Mouse (Mus musculus): Measurements from ENCODE around the gene Rbfox2. TPM values are rescaled to one million over a fixed set of nuclear protein-coding genes. Genes with fewer than 3 reads are reported as not detected.

Rbfox2 gene
- polyA plus RNA-seq, 1 experiment = 34.7 TPM

GRCm38 (mm10) chr15:77089249-77089648 lies 217.6 kb downstream of the Rbfox2 start:
- no peaks in the 10 kb centered on the region for H3K4me1 ChIP-seq (ENCODE audit: control insufficient read depth, insufficient read depth, insufficient read length, low read length)
- H3K27me3 ChIP-seq (ENCODE audit: control insufficient read depth, insufficient read depth, low read length) = no peaks in the 10 kb centered on the region
- H3K4me3 ChIP-seq (ENCODE audit: low read depth, low read length) = no peak overlapping the region
- TF ChIP-seq CTCF (IDR thresholded peaks at IDR 0.05; ENCODE audit: extremely low read depth, insufficient read length, insufficient replicate concordance, low read depth, low read length) = no peak
- no peak for TF ChIP-seq POLR2A (IDR thresholded peaks at IDR 0.05; ENCODE audit: low read depth, low read length)
- no peak overlapping the region for H3K27ac ChIP-seq (ENCODE audit: insufficient read depth, low read depth, low read length)
- H3K36me3 ChIP-seq (ENCODE audit: control insufficient read depth, insufficient read depth, low read length) = peaks cover 6% of the 10 kb centered on the region
- 84% methylated on average over 11 of the region's 11 CpGs for WGBS

- no peak for TF ChIP-seq POLR2A (IDR thresholded peaks at IDR 0.05; ENCODE audit: low read depth, low read length)
- no peak for TF ChIP-seq CTCF (IDR thresholded peaks at IDR 0.05; ENCODE audit: extremely low read depth, insufficient read length, insufficient replicate concordance, low read depth, low read length)
- Histone ChIP-seq H3K4me1 (ENCODE audit: control insufficient read depth, insufficient read depth, insufficient read length, low read length) (no peaks in the 10 kb centered on the region), H3K27me3 (ENCODE audit: control insufficient read depth, insufficient read depth, low read length) (no peaks in the 10 kb centered on the region), H3K36me3 (ENCODE audit: control insufficient read depth, insufficient read depth, low read length) (peaks cover 12% of the 10 kb centered on the region), H3K27ac (ENCODE audit: insufficient read depth, low read depth, low read length) (no peak overlapping the region), H3K4me3 (ENCODE audit: low read depth, low read length) (no peak overlapping the region)
- 94% methylated on average over 1 of the region's 1 CpGs for WGBS
Observed at GRCm38 (mm10) chr15:77086488-77086887, 220.3 kb downstream of the Rbfox2 start.

GRCm38 (mm10) chr15:77085818-77086217 lies 221.0 kb downstream of the Rbfox2 start:
- Histone ChIP-seq H3K4me3 (ENCODE audit: low read depth, low read length) (no peak overlapping the region), H3K27me3 (ENCODE audit: control insufficient read depth, insufficient read depth, low read length) (no peaks in the 10 kb centered on the region), H3K4me1 (ENCODE audit: control insufficient read depth, insufficient read depth, insufficient read length, low read length) (no peaks in the 10 kb centered on the region), H3K36me3 (ENCODE audit: control insufficient read depth, insufficient read depth, low read length) (peaks cover 12% of the 10 kb centered on the region), H3K27ac (ENCODE audit: insufficient read depth, low read depth, low read length) (no peak overlapping the region)
- no peak for TF ChIP-seq CTCF (IDR thresholded peaks at IDR 0.05; ENCODE audit: extremely low read depth, insufficient read length, insufficient replicate concordance, low read depth, low read length)
- TF ChIP-seq POLR2A (IDR thresholded peaks at IDR 0.05; ENCODE audit: low read depth, low read length) = no peak
- WGBS = 88% methylated on average over 7 of the region's 7 CpGs

GRCm38 (mm10) chr15:77081454-77081853 lies 225.3 kb downstream of the Rbfox2 start:
- Histone ChIP-seq H3K27ac (ENCODE audit: insufficient read depth, low read depth, low read length) (no peak overlapping the region), H3K4me1 (ENCODE audit: control insufficient read depth, insufficient read depth, insufficient read length, low read length) (no peaks in the 10 kb centered on the region; the same call in 1 of the 2 replicates), H3K4me3 (ENCODE audit: low read depth, low read length) (no peak overlapping the region), H3K27me3 (ENCODE audit: control insufficient read depth, insufficient read depth, low read length) (no peaks in the 10 kb centered on the region), H3K36me3 (ENCODE audit: control insufficient read depth, insufficient read depth, low read length) (peaks cover 19% of the 10 kb centered on the region)
- WGBS = 77% methylated on average over 5 of the region's 5 CpGs
- TF ChIP-seq CTCF (IDR thresholded peaks at IDR 0.05; ENCODE audit: extremely low read depth, insufficient read length, insufficient replicate concordance, low read depth, low read length) = no peak
- no peak for TF ChIP-seq POLR2A (IDR thresholded peaks at IDR 0.05; ENCODE audit: low read depth, low read length)

- TF ChIP-seq POLR2A (IDR thresholded peaks at IDR 0.05; ENCODE audit: low read depth, low read length) = no peak
- no peak for TF ChIP-seq CTCF (IDR thresholded peaks at IDR 0.05; ENCODE audit: extremely low read depth, insufficient read length, insufficient replicate concordance, low read depth, low read length)
- WGBS = 82% methylated on average over 14 of the region's 14 CpGs
Observed at GRCm38 (mm10) chr15:77080684-77081254, 226.0 kb downstream of the Rbfox2 start.

GRCm38 (mm10) chr15:77079890-77080361 lies 226.9 kb downstream of the Rbfox2 start:
- Histone ChIP-seq H3K4me1 (ENCODE audit: control insufficient read depth, insufficient read depth, insufficient read length, low read length) (no peaks in the 10 kb centered on the region; the same call in 1 of the 2 replicates), H3K36me3 (ENCODE audit: control insufficient read depth, insufficient read depth, low read length) (peaks cover 14% of the 10 kb centered on the region), H3K4me3 (ENCODE audit: low read depth, low read length) (no peak overlapping the region), H3K27me3 (ENCODE audit: control insufficient read depth, insufficient read depth, low read length) (no peaks in the 10 kb centered on the region), H3K27ac (ENCODE audit: insufficient read depth, low read depth, low read length) (no peak overlapping the region)
- TF ChIP-seq CTCF (IDR thresholded peaks at IDR 0.05; ENCODE audit: extremely low read depth, insufficient read length, insufficient replicate concordance, low read depth, low read length) (no peak), POLR2A (IDR thresholded peaks at IDR 0.05; ENCODE audit: low read depth, low read length) (no peak)
- 86% methylated on average over 11 of the region's 11 CpGs for WGBS

More at GRCm38 (mm10) chr15:77080684-77081254, 226.0 kb downstream of the Rbfox2 start:
- no peak overlapping the region for H3K4me3 ChIP-seq (ENCODE audit: low read depth, low read length)
- no peak overlapping the region for H3K27ac ChIP-seq (ENCODE audit: insufficient read depth, low read depth, low read length)
- peaks cover 16% of the 10 kb centered on the region for H3K36me3 ChIP-seq (ENCODE audit: control insufficient read depth, insufficient read depth, low read length)
- no peaks in the 10 kb centered on the region for H3K27me3 ChIP-seq (ENCODE audit: control insufficient read depth, insufficient read depth, low read length)
- no peaks in the 10 kb centered on the region; the same call in 1 of the 2 replicates for H3K4me1 ChIP-seq (ENCODE audit: control insufficient read depth, insufficient read depth, insufficient read length, low read length)

- Histone ChIP-seq H3K27ac (ENCODE audit: insufficient read depth, low read depth, low read length) (no peak overlapping the region), H3K4me3 (ENCODE audit: low read depth, low read length) (no peak overlapping the region), H3K4me1 (ENCODE audit: control insufficient read depth, insufficient read depth, insufficient read length, low read length) (no peaks in the 10 kb centered on the region; the same call in 1 of the 2 replicates), H3K27me3 (ENCODE audit: control insufficient read depth, insufficient read depth, low read length) (no peaks in the 10 kb centered on the region), H3K36me3 (ENCODE audit: control insufficient read depth, insufficient read depth, low read length) (peaks cover 13% of the 10 kb centered on the region)
- 91% methylated on average over 14 of the region's 14 CpGs for WGBS
- TF ChIP-seq POLR2A (IDR thresholded peaks at IDR 0.05; ENCODE audit: low read depth, low read length) = no peak
- no peak for TF ChIP-seq CTCF (IDR thresholded peaks at IDR 0.05; ENCODE audit: extremely low read depth, insufficient read length, insufficient replicate concordance, low read depth, low read length)
Observed at GRCm38 (mm10) chr15:77079256-77079822, 227.5 kb downstream of the Rbfox2 start.

All from small intestine, adult 2 months (tissue).